Mouse (Mus musculus) heart, postnatal 0 days (tissue): ENCODE measurements around the gene Trio.

ENCODE experiments used
- CTCF ChIP-seq: IDR thresholded peaks from 2 replicates; pipeline ENCODE4 v1.5.1; 2016; ENCODE audit warnings: antibody characterized with exemption, control low read depth, low read depth
- EP300 ChIP-seq: IDR thresholded peaks from 2 replicates; pipeline ENCODE4 v1.6.1; 2016; ENCODE audit warnings: antibody characterized with exemption, low read depth

DNA sequence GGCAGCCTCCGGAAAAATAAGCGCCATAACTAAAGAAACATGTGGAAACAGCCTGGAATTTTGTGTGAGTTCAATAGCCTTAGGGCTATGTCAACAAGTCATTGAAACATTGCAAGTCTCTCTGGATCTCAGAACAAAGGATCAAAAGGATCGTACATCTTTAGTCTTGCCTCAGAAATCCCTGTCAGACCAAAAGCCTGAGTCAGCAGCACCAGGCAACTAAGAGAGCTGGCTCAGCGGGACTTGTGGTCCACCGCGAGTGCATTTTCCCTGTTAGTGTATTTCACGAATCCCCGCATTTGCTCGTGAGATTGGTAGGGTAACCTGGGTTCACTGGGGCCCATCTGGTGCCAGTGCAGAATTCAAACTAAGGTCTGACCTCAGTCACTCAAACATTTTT, 343.0 kb downstream of the Trio start:
- TF ChIP-seq CTCF: no peak
- TF ChIP-seq EP300: no peak
